Mouse (Mus musculus) heart, adult 2 months (tissue): ENCODE results near the gene Usp49. TPM values are rescaled to one million over a fixed set of nuclear protein-coding genes. Genes with fewer than 3 reads are reported as not detected.

Source experiments
- DNase-seq, 2 experiments: peaks; one replicate each; pipeline ENCODE4 v3.0.0; 2021
- H3K27ac ChIP-seq: fragments of 200-600 bp; 2 replicates; pipeline ENCODE4 v1.8.1; 2022
- H3K27me3 ChIP-seq: fragments of 200-500 bp; 2 replicates; pipeline ENCODE4 v1.6.1; 2012; ENCODE audit warnings: mild to moderate bottlenecking, low read length, inconsistent platforms, mixed read lengths; ENCODE audit not compliant: control insufficient read depth, insufficient read depth
- H3K36me3 ChIP-seq: fragments of 200-500 bp; 2 replicates; pipeline ENCODE4 v1.6.1; 2012; ENCODE audit warnings: low read length, inconsistent platforms; ENCODE audit not compliant: control insufficient read depth, insufficient read depth
- H3K4me1 ChIP-seq: fragments of 200-500 bp; 2 replicates; pipeline ENCODE4 v1.6.1; 2011; ENCODE audit warnings: low read length; ENCODE audit not compliant: control insufficient read depth, insufficient read depth
- H3K4me3 ChIP-seq: fragments of 200-600 bp; 2 replicates; pipeline ENCODE4 v1.8.1; 2022
- H3K79me2 ChIP-seq: fragments of 200-500 bp; replicated peaks from 2 replicates; pipeline ENCODE4 v1.6.1; 2012; ENCODE audit warnings: mild to moderate bottlenecking, inconsistent platforms, low read length, moderate library complexity, mixed read lengths; ENCODE audit not compliant: control insufficient read depth, insufficient read depth
- H3K9ac ChIP-seq: fragments of 200-500 bp; 2 replicates; pipeline ENCODE4 v1.6.1; 2012; ENCODE audit warnings: low read depth, mild to moderate bottlenecking, control low read depth, inconsistent platforms, low read length, mixed read lengths
- CTCF ChIP-seq: fragments of 200-600 bp; IDR thresholded peaks from 2 replicates; pipeline ENCODE4 v1.8.1; 2022; ENCODE audit warnings: antibody characterized with exemption, mild to moderate bottlenecking, moderate library complexity
- EP300 ChIP-seq: fragments of 200-500 bp; IDR thresholded peaks from 2 replicates; pipeline ENCODE4 v1.6.1; 2011; ENCODE audit warnings: low read depth, low read length, control low read depth; ENCODE audit not compliant: insufficient read depth
- POLR2A ChIP-seq: fragments of 200-500 bp; IDR thresholded peaks from 2 replicates; pipeline ENCODE4 v1.6.1; 2011; ENCODE audit warnings: mild to moderate bottlenecking, low read depth, low read length, control low read depth; ENCODE audit not compliant: insufficient read depth
- WGBS: fragments of 180-500 bp; shearing (Covaris S2); methylation state at CpG from one replicate; pipeline ENCODE4 v1.1.7; 2018; 5-methylcytosine and 5-hydroxymethylcytosine counted together
- intact Hi-C: fragments of 180-260 bp; cut with DNase I; formaldehyde crosslinking; loops from one replicate; pipeline ENCODE4 v1.15.1; 2025
- polyA plus RNA-seq: library from polyadenylated mRNA; depleted of rRNA; stranded (reverse); fragments of >200 nt; gene quantifications from 2 replicates; pipeline ENCODE4 v1.2.3, GENCODE M21; 2012
- total RNA-seq, 2 experiments: library from RNA; stranded (reverse); gene quantifications; 2 replicates each; pipeline ENCODE4 v1.2.3; 2021

Gene Usp49
- total and polyA plus RNA-seq, 3 experiments: 2.9 to 3.6 (median 3.4) TPM

DNA sequence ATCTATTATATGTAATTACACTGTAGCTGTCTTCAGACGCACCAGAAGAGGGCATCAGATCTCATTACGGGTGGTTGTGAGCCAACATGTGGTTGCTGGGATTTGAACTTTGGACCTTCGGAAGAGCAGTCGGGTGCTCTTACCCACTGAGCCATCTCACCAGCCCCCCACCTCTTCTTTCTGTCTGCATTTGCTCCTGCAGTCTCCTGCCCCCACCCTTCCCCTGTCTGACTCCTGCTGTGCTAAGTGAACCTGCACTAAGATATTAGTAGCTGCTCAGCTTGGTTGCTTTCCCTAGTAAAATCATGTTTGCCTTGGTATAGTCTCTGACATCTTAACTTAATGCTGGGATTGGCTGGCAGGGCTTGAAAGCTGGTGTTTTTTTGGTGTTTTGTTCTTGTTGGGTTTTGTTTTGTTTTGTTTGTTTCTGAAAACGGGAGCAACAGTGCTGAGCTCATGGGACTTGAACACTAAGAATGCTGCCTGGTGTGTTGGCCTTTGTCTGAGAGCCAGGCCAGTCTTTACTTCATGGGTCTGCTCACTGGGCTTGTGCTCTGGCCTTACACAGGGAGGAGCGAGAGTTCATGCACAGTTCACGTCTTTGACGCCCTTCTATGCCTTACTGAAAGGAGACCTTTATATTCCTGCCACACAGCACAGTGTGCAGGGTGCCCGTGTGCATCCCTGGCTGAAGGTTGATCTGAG lies 32.7 kb downstream of the Usp49 start:
- intact Hi-C loops: no loop called here
- Histone ChIP-seq H3K36me3 (no peaks in the 10 kb centered on the region), H3K4me3 (no peak overlapping the region), H3K27ac (no peak overlapping the region), H3K9ac (no peak overlapping the region), H3K79me2 (no peaks in the 10 kb centered on the region), H3K4me1 (no peaks in the 10 kb centered on the region), H3K27me3 (no peaks in the 10 kb centered on the region)
- TF ChIP-seq POLR2A (no peak), EP300 (no peak), CTCF (no peak)
- no peak for DNase-seq
- WGBS: 79% methylated on average over 9 of the region's 9 CpGs

DNA sequence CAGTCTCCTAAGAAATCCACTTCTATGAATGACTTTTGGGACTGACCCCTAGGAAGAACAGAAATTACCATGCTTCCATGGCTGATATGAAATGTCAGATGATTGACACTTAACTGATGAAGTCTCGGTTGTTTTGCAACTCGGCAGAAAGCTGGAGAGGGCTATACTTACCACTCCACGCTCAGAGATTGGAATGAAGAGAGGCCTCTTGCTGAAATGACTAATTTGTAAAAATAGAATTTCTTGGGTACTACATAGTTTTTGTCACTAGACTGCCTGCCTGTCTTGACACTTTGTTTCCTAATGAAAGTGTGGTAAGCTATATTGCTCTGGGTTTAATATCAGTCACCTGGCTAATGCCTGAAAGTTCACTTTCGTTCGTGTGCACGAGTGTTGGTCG lies 34.0 kb downstream of the Usp49 start:
- intact Hi-C loops: no loop called here
- H3K27ac ChIP-seq: no peak overlapping the region
- TF ChIP-seq CTCF (no peak), EP300 (no peak), POLR2A (no peak)
- H3K79me2 ChIP-seq: no peaks in the 10 kb centered on the region
- no peak overlapping the region for H3K4me3 ChIP-seq
- no peak for DNase-seq
- no peaks in the 10 kb centered on the region for H3K36me3 ChIP-seq
- H3K4me1 ChIP-seq: no peaks in the 10 kb centered on the region
- no peaks in the 10 kb centered on the region for H3K27me3 ChIP-seq
- 71% methylated on average over 7 of the region's 7 CpGs for WGBS
- H3K9ac ChIP-seq: no peak overlapping the region

DNA sequence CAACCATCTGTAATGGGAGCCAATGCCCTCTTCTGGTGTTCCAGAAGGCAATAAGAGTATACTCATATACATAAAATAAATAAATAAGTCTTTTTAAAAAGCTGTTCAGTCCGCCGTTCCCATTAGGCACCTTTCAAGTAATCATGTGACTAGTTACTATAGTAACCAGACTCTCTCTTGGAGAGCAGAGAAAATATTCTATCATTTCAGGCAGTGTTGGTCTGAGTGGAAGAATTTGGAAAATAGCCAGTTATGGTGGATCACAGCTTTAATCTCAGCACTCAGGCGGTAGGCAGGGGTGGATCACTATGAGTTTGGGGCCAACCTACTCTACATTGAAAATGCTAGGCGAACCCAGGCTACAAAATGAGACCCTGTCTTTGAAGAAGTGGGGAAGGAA lies 38.7 kb downstream of the Usp49 start:
- intact Hi-C loops: no loop called here
- Histone ChIP-seq H3K27me3 (no peaks in the 10 kb centered on the region), H3K79me2 (no peaks in the 10 kb centered on the region), H3K4me1 (no peaks in the 10 kb centered on the region; the same call in 1 of the 2 replicates), H3K9ac (no peak overlapping the region), H3K36me3 (no peaks in the 10 kb centered on the region), H3K4me3 (no peak overlapping the region), H3K27ac (no peak overlapping the region)
- DNase-seq: no peak
- 82% methylated on average over 4 of the region's 4 CpGs for WGBS
- TF ChIP-seq CTCF (no peak), EP300 (no peak), POLR2A (no peak)

- no peak overlapping the region; the same call in 1 of the 2 replicates for H3K27ac ChIP-seq
- no peaks in the 10 kb centered on the region; the same call in 1 of the 2 replicates for H3K4me1 ChIP-seq
- intact Hi-C loops: loop anchor here (10.0 kb wide), 1 partner anchor 157 kb away; no protein-coding TSS in a partner anchor
- 48% methylated on average over 14 of the region's 14 CpGs for WGBS
- TF ChIP-seq POLR2A: no peak
- no peak for TF ChIP-seq CTCF
- no peak for TF ChIP-seq EP300
- DNase-seq: no peak
- peak overlapping the region; percentile 38 for H3K4me3 ChIP-seq
- no peaks in the 10 kb centered on the region for H3K36me3 ChIP-seq
- H3K27me3 ChIP-seq: no peaks in the 10 kb centered on the region
- H3K9ac ChIP-seq: peak overlapping the region; percentile 58
- no peaks in the 10 kb centered on the region for H3K79me2 ChIP-seq
Observed at GRCm38 (mm10) chr17:47671988-47672310, 41.5 kb downstream of the Usp49 start.

GRCm38 (mm10) chr17:47672311-47673111 lies 42.0 kb downstream of the Usp49 start:
- Histone ChIP-seq H3K4me3 (peak overlapping the region; percentile 38), H3K79me2 (no peaks in the 10 kb centered on the region), H3K4me1 (no peaks in the 10 kb centered on the region; the same call in 1 of the 2 replicates), H3K9ac (peak overlapping the region; percentile 70), H3K27me3 (no peaks in the 10 kb centered on the region), H3K27ac (no peak overlapping the region; the same call in 1 of the 2 replicates), H3K36me3 (no peaks in the 10 kb centered on the region)
- peak; percentile 75 to 82 for DNase-seq
- TF ChIP-seq EP300 (no peak), CTCF (peak; percentile 51)
- WGBS: 11% methylated on average over 68 of the region's 68 CpGs
- intact Hi-C loops: loop anchor here (10.0 kb wide), 1 partner anchor 158 kb away; no protein-coding TSS in a partner anchor

GRCm38 (mm10) chr17:47676581-47676980 lies 46.1 kb downstream of the Usp49 start:
- Histone ChIP-seq H3K27ac (peak overlapping the region; percentile 30; the same call in 1 of the 2 replicates), H3K4me1 (no peaks in the 10 kb centered on the region; the same call in 1 of the 2 replicates), H3K4me3 (no peak overlapping the region), H3K9ac (no peak overlapping the region), H3K79me2 (no peaks in the 10 kb centered on the region), H3K27me3 (no peaks in the 10 kb centered on the region), H3K36me3 (no peaks in the 10 kb centered on the region)
- TF ChIP-seq POLR2A (no peak), EP300 (peak; percentile 44; the same call in 1 of the 2 replicates), CTCF (no peak; the same call in 1 of the 2 replicates)
- DNase-seq: peak; percentile 63 to 79
- WGBS: 15% methylated on average over 9 of the region's 9 CpGs
- intact Hi-C loops: loop anchor here (1.0 to 10.0 kb wide), 3 partner anchors 62 to 203 kb away; no protein-coding TSS in a partner anchor
